Mouse (Mus musculus) brain, adult 2 months (tissue): ENCODE results near the gene Lrba.
A peak's percentile ranks its signal among the peaks of the same experiment; 100 is the strongest.

Experiments used
- DNase-seq: peaks from one replicate; pipeline ENCODE4 v3.0.0; 2011; ENCODE audit warnings: low read depth, low spot score

The Lrba gene

DNA sequence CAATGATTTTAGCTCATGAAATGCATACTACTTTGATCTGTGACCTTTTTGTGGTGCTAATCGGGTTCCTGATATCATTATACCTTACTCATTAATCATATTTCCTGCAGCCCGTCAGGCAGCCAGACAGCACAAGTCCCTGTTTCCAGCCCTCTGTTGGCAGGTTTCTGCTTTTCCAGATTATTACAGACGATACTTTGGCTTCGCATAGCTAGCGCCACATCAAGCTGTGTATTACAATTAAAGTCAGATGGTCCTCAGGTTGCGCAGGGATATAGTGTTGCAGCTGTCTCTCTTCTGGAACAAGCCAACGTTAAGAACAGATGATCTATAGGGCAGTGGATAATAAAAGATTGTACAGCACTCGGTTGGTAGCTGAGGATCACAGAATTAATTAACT is 443.7 kb downstream of the Lrba start:
- DNase-seq: no peak

DNA sequence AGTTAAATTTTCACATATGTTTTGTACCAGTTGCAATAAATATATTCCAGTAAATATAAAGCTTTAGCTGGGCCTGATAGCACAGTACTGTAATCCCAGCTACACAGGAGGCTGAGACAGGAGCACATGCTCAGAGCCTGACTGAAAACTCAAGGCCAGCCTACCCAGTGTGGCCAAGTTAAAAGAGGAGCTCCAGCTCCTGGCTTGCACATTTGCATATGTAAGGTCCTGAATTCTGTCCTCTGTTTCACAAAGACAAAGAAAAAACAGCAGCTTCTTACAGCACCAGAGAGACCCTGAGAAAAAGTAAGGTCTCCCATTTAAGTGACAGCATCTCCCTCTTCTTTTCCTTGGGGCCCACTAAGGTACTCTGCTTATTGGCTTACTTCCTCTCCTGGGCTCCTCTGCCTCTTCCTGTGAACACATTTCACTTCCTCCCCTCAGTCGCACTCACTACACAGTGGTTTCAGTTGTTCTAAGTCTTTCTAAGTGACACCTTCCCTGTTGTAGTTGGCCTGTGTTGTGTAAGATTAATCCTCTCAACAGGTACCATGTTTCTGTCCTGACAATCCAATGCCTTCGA is 453.2 kb downstream of the Lrba start:
- no peak for DNase-seq

DNA sequence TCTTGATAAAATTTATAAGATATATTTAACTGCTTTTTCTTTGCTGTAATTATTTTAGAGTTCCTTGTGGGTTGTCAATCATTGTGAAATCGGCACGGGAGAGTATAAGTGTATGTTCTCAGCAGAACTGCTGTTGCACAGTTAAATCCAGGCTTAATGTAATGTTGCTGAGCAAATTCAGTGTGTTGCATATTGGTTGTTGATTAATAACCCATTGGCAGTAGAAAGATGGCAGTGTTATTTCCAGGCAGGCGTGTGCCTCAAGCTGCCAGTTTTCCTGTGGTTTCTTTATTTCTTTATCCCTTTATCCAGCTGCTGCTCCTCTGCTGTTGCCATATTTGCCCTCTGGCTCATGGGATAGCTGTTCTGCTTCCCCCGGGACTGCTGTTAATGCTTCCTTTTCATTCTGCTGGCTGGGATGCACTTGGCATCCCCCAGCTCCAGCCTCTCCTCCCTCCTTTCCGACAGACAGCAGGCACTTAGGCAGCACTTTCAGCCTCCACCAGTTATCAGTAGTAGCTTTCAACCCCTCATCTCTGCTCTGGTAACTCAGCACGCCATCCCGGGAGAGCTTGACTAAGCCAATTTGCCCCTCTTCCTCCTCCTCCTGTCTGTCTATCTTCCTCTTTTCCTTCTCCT is 463.2 kb downstream of the Lrba start:
- DNase-seq: peak; percentile 59

DNA sequence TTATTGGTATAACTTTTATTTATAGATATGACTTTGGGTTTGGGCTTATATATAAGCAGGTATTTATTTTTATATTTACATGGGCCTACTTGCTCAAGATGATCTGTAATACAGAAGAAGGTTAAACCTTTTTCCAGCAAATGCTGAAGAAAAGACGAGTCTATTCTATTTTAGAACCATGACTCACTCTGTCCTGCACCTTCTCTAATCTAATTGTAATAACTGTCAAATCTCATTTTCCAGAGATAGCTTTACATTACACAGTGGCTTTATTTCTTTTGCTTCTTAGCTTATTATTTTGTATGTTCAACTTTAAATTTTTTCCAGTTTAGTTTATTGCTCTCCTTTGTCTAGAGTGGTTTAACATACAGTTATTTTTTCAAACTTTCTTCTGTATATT is 464.0 kb downstream of the Lrba start:
- peak; percentile 22 for DNase-seq

DNA sequence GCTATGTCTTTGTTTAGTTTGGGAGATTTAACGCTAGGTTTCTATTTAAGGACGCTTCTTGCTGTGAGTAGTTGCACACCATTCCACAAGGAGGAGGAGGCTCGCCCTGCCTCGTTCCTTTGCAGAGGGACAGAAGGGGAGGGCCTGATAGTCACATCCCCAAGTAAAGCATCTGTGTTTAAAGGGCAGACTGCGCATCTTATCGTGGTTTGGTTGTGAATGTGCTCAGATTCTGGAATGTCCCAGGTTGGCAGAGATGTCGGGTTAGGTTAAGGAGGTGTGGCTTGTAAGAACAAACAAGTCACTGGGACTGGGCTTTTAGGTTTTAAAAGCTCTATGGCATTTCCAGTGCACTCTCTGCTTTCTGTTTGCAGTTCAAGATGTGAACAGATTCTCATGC is 464.8 kb downstream of the Lrba start:
- DNase-seq: peak; percentile 84

DNA sequence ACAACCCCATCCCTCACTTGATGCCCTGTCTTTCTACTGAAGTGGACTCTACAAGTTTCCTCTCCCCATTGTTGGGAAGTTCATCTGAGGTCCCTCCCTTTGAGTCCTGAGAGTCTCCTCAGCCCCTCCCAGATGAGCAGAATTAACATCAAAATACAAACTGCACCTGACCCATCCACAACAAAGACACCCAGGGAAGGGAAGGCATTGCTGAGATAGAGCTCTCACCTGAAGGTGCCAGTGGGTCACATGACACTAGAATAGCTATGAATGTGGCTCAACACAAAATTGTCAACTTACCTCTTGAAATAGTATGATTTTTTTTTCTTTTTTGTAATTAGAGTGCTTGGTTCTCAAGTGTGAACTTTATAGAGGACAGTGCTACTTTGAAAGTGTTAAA is 468.3 kb downstream of the Lrba start:
- DNase-seq: no peak

DNA sequence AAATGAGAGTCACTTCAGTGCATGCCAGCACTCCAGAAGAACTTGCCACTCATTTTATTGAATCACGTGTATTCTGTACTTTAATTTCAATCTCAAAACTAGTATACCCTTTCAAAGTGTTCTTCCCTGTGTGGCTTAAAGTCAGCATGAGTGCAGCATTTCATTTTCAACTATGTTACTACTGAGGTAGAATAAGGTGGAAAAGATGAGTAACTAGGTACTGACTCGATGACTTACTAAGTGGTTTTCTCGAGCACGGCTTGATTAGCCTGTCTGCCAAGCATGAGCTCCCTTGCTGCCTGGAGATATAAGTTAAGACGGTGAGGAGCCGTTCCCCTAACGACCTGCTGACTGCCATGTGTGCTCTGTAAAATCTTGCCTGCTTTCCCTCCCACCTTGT is 469.1 kb downstream of the Lrba start:
- DNase-seq: no peak

DNA sequence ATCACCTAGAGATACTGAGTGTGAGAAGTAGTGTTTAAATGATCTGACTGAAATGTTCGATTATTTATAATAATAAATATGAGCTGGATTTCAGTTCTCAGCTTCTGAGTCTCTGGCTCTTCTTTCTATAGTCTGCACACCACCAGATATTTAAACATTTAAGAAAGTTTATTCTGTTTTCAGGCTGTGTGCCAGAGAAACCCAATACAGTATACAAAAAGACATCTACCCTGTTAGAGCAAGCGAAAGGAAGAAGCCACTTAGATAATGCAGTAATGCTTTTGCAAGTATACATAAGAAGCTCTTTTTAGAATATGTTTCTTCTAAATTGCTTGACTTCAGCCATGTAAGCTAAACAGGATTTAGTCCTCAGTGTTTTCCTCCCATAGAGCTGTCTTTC is 474.5 kb downstream of the Lrba start:
- no peak for DNase-seq

DNA sequence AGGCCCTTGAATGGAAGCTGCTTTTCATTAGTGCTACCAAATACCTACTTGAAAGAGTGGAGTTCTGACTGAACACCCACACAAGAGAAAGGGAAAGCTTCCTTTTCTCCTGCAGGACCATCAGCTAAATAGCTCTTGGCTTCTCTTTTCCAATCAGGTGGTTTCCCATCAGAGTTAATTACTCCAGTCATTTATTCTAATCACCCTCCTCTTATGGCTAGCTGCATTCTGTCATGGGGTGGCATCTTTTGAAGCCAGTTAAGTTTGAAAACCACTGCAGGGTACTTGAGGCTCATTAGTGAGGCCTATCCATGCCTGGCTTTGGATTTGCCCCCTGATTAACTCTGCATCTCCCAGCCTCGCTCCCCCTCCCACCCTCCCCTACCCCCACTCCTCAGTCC is 476.7 kb downstream of the Lrba start:
- peak; percentile 8 for DNase-seq

DNA sequence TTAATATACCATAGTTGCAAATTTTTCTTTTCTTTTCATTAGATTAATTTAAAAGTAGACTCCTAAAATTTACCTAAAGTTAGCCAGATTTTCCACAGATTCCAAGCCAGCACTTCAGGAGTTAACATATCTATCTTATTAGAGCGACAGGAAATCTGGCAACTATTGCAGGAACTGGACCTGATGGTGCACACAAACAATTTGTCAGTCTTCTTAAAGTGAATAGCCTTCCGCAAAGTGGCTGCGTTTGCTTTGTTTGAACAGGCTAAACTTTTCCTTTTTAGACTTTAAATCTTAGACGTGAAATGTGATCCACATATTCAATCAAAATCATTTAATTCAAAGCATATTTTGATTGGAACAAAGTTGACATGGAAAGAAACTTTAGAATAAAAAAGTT is 485.0 kb downstream of the Lrba start:
- no peak for DNase-seq

DNA sequence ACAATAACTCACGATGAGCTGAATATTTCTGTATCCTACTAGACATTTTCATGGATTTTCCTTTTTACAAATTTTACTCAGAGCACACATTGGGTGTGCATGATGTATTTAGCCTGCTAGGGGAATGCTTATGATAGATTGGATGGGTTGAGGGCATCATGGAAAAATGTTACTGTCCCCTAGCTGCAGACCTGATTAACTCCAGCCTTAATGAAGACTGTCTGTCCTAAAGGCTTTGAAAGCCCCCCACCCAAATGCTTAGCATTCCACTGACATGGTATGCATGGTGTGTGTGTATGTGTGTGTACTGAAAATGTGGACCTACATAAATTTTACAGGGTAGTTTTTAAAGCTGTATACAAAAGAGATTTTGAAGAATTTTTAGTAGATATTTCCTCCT is 487.1 kb downstream of the Lrba start:
- no peak for DNase-seq

DNA sequence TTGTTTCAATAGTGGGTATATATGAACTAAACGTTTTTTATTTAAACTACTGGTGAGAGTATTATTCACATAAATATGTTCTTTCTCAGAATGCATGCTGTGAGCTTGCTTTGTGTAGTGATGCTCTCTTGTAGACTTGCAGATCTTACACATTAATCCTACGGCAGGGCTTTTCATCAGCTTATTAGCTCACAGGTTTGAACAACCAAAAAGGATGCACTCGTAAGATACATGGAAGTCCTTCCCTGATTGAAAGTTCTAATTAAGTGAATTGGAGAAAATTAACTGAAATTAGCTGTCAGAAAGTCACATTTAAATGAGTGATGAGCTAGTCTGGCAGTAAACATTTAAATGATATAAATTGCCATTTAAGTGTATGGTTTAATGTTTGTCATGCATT is 488.3 kb downstream of the Lrba start:
- no peak for DNase-seq

DNA sequence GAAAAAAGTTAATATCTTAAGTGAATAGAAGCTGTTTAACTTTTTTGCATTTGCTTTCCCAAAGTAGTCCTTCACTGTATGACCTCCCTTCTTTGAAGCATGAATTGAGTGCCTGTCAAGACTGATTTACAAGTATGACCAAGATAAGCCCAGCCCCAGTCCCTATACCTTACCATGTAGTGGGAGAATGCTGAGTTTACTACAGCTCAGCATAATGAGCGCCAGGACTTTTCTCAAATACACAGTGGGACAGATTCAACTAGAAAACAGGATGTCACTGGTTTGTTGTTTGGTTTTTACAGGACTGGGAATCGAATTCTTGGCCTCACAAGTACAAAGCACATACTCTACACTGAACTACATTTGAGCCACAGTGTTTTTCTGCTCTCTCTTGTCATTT is 490.0 kb downstream of the Lrba start:
- DNase-seq: no peak

DNA sequence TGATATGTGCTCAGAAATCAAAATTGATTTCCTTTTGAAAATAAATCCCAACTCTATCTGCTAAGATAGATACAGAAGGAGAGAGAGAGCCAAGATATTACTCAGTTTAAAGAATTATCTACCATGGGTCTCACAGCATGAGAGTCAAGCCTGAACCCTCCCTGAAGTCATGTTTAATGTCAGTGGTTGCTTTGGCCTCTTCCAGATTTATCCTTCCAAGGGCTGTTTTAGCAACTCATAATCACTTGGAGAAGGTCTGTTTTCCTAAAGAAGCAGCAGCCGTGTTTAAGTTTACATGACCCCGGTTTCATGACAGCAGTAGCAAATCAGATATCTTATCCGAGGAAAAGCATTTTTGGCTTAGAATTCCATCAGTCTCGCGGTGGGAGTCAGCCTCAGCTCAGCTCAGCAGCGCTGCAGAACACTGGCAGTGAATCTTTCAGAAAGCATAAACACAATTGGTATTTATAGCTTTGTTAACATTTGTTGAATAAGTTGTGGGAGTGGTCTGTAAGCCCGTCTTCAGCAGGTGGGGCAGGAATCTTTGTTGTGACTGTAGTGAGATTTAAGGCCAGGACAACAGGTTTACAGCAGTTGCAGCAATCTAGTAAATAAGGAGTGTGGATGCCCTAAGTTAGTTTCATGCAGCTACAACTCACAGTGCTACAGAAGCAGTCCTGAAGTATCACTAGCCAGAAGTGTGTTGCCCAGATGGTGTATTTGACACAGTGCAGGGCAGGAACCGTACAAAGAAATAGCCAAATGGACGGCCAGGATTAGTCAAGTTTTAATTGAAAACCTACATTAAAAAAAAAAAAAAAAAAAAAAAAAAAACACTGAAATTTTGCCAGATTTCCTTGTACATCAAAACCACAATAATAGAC is 499.2 kb downstream of the Lrba start:
- peak; percentile 22 for DNase-seq

DNA sequence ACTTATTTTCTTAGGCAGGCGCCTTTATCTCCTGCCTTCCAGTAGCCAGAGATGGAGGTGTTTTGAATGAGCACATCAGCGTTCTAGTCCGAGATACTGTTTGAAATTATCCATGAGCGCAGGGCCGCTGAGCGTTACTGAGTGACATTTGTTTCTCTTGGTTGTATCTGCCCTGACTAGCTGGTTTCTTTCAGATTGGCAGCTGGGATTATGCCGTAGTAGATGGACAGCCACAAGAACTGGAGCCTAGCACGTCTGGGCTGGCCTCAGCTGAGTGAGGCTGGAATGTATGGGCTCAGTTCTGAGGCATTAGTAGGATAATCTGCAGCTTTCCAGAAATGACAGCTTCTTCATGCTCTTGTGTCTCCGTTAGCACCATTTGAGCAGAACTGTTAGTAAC is 500.6 kb downstream of the Lrba start:
- DNase-seq: no peak

DNA sequence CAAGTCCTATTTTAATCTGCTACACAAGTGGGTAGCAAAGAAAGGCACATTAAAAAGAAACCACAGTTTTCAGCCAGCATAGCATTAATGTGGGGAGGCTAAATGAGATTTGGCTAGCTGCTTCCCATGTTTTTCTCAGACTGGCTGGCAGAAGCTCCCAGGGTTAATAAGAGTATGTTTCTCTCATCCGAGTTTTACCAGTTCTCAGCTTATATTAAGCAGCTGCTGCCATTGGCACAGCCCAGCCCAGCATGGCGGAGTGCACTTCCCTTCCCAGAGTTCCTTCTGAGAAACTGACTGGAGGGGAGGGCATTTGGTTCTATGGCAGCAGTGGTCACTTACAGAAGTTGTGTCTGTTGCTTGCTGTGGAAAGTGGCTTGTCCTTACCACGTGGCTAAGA is 514.4 kb downstream of the Lrba start:
- no peak for DNase-seq

DNA sequence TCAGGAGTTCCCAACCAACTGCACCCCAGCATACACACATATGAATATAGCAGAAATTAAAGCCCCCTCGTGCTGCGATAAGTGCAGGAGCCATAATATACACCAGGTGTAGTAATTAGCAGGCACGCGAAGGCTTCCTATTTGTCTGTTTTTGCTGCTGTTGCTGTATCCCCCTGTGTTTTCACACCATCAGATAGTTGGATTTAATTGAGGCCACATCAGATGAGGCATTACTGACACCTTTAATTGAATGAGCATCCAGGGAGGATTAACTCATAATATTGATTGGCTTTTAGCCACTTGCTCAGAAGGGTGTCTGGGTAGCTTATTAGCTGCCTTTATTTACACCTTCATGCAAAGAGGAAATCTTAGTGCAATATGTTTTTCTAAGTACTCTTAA is 515.3 kb downstream of the Lrba start:
- no peak for DNase-seq

DNA sequence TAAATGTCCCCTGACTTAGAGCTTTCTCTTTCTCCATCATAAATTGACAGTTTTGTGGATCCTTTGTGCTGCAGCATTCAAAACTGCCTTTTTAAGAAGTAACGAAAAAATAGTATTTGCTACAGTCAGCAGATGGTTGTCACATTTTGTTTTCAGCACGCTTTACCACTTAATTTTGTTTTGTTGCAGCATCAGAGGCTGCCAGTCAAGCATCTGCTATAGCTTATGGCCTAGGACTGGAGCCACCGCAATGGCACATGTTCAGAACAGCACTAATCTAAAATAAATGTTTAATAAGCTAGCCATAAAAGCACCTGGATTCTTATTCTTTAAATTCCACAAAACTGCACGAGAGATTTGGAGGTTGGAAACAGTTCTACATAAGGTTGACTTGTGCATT is 520.9 kb downstream of the Lrba start:
- DNase-seq: peak; percentile 75

DNA sequence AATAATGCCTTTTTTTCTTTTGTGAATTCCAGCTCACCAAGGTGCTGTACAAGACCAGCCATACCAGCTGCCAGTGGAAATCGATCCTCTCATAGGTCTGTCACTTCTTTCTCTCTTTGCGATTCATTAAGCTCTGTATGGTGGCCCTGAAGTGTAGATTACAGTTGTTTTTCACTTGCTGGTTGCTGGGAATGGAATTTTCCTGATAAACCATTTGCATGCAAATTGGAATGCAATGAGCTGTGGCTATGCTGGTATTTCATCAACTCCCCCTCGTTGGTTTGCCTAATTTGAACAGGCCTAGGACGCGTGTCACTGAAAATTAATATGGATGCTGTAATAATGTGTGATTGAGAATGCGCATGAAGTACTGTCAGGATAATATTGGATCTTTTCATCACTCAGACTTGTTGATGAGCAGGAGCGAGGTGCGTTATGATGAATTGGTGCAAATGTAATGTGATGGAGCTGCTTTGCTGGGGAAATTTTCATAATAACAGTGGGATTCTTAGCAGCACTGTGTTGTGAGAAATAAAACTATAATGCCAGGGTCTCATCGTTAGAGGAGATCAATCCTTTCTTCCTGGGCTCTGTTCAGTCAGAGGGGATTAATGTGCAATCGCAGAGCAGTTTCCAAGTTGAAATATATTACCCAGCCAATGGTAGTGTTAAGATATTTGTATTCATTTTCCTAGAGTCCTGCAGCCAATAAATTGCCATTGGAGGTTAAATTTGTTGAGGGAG is 521.5 kb downstream of the Lrba start:
- DNase-seq: peak; percentile 28

DNA sequence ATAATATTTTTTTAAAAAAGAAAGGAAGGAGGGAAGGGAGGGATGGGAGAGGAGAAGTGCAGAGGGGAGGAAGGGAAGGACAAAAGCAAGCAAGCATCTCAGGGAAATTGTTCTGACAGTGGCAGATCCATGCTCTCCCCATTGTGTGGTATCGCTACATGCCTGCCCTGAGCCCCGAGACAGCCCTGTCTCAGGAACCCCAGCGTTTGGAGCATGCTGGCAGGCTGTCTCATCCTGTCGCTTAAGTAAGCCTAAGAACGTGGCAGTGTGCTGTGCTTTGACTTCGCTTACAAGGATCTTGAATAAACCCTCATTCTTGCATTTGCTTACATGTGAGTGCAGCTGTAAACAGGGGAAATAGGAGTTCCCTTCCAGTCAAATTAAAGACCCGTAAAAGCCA is 526.2 kb downstream of the Lrba start:
- no peak for DNase-seq

DNA sequence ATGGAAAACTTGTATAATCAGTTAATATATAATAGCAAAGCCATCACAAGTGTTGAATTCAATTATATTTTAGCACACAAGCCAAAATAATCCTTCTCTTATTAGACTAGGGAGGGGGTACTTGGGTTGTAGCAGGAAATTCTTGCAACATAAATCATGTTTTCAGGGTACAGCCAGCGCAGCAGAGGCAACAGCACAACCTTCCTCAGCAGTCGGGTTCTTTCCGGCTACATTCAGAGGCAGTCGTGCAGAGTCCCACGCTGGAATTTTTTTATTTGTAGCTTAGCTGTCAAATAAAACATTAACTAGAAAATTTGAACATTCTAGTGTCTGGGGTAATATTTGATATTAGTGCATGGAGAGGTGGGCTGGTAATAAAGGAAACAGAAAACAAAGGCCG is 529.7 kb downstream of the Lrba start:
- no peak for DNase-seq
